Mouse (Mus musculus): ENCODE measurements around the gene Kit. TPM values are rescaled to one million over a fixed set of nuclear protein-coding genes. Genes with fewer than 3 reads are reported as not detected.
A peak's percentile ranks its signal among the peaks of the same experiment; 100 is the strongest.

Kit gene
- total and polyA plus RNA-seq, 3 experiments = 109 to 1,098 (median 576) TPM

DNA sequence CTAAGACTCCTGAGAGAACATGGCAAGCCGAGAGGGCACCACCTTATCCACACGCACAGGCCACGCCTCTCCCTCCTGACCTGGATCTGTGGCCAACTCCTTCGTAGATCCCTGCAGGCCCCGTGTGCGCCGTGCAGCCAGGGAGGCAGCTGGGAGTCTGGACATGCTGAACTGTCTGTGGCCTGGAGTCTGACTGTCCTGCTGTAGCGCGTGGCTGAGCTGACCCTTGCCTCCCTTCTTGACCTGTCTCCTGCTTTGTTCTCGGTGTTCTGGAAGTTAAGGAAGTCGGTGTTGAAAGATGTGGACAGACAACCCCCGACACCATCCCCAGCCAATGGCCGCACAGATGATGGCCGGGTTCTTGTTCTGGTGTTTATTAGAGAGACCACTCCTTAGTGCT, 21.5 kb downstream of the Kit start:
- ATAC-seq (ENCODE audit: extremely low read depth, insufficient number of reproducible peaks, low FRiP score, poor library complexity, severe bottlenecking) (no peak), DNase-seq (ENCODE audit: low spot score) (no peak)
- H3K4me1 ChIP-seq (ENCODE audit: insufficient read depth, low read depth, low read length) = peaks cover 93% of the 10 kb centered on the region
- TF ChIP-seq POLR2AphosphoS5 (IDR thresholded peaks at IDR 0.05; ENCODE audit: insufficient replicate concordance, low read depth, low read length) (no peak), TAL1 (conservative IDR thresholded peaks at IDR 0.05; ENCODE audit: low read depth, low read length) (no peak), GATA1 (IDR thresholded peaks at IDR 0.05; ENCODE audit: borderline replicate concordance, low read length) (no peak), CTCF (IDR thresholded peaks at IDR 0.05; ENCODE audit: low read depth, low read length) (no peak), GATA2 (IDR thresholded peaks at IDR 0.05; ENCODE audit: borderline replicate concordance, low read depth, low read length) (no peak)
- peak overlapping the region; percentile 65; the same call in 1 of the 2 replicates for H3K4me3 ChIP-seq (ENCODE audit: low read depth, low read length)
- no peaks in the 10 kb centered on the region for H3K27me3 ChIP-seq (ENCODE audit: insufficient read depth, low read length)
- peaks cover 89% of the 10 kb centered on the region for H3K36me3 ChIP-seq (replicated peaks)
- no peaks in the 10 kb centered on the region for H3K9me3 ChIP-seq (replicated peaks)

DNA sequence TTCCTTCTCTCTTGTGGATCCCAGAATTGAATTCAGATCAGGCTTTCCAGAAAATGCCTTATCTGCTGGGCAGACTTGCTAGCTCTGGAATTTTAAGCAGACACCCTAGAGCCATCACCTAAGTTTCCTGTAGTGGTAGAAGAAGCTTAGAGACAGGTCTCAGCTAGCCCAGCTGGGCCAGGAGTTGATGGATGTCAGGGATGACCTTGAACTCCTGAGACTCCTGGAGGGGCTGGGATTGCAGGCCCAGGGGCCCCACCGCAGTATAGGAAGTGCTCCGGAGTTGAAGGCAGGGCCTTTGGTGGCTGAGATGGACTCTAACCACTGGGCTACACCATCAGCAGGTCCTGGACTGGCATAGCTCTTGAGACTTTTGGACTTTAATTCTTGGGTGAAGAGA, 22.6 kb downstream of the Kit start:
- Histone ChIP-seq H3K4me1 (ENCODE audit: insufficient read depth, low read depth, low read length) (peaks cover 92% of the 10 kb centered on the region), H3K9me3 (replicated peaks) (no peaks in the 10 kb centered on the region), H3K4me3 (ENCODE audit: low read depth, low read length) (peak overlapping the region; percentile 13; the same call in 1 of the 2 replicates), H3K36me3 (replicated peaks) (peaks cover 84% of the 10 kb centered on the region), H3K27me3 (ENCODE audit: insufficient read depth, low read length) (no peaks in the 10 kb centered on the region)
- TF ChIP-seq CTCF (IDR thresholded peaks at IDR 0.05; ENCODE audit: low read depth, low read length) (no peak), GATA2 (IDR thresholded peaks at IDR 0.05; ENCODE audit: borderline replicate concordance, low read depth, low read length) (no peak), GATA1 (IDR thresholded peaks at IDR 0.05; ENCODE audit: borderline replicate concordance, low read length) (no peak), POLR2AphosphoS5 (IDR thresholded peaks at IDR 0.05; ENCODE audit: insufficient replicate concordance, low read depth, low read length) (no peak), TAL1 (conservative IDR thresholded peaks at IDR 0.05; ENCODE audit: low read depth, low read length) (no peak)
- ATAC-seq (ENCODE audit: extremely low read depth, insufficient number of reproducible peaks, low FRiP score, poor library complexity, severe bottlenecking) = no peak
- no peak for DNase-seq (ENCODE audit: low spot score)

DNA sequence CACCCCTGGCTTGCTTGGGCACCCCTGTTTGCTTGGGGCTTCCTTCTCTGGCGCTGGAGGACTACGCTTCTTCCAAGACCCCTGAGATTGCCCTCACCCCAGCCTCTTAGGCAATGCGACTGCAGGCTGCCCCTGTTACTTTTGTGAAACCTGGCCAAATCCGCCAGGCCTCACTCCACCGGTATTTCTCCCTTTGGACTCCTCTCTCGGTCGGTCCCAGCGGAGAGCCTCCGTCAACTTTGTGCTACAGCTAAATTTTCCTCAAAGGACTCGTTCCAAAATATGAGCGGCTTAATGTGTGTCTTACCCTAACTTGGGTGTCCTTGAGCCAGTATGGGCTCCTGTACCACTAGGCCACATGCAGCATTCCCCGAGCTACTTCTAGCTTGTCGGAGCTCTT, 23.8 kb downstream of the Kit start:
- DNase-seq (ENCODE audit: low spot score) (no peak), ATAC-seq (ENCODE audit: extremely low read depth, insufficient number of reproducible peaks, low FRiP score, poor library complexity, severe bottlenecking) (no peak)
- Histone ChIP-seq H3K36me3 (replicated peaks) (peaks cover 83% of the 10 kb centered on the region), H3K4me1 (ENCODE audit: insufficient read depth, low read depth, low read length) (peaks cover 92% of the 10 kb centered on the region), H3K9me3 (replicated peaks) (no peaks in the 10 kb centered on the region), H3K27me3 (ENCODE audit: insufficient read depth, low read length) (no peaks in the 10 kb centered on the region), H3K4me3 (ENCODE audit: low read depth, low read length) (peak overlapping the region; percentile 56; the same call in 1 of the 2 replicates)
- TF ChIP-seq GATA2 (IDR thresholded peaks at IDR 0.05; ENCODE audit: borderline replicate concordance, low read depth, low read length) (no peak), TAL1 (conservative IDR thresholded peaks at IDR 0.05; ENCODE audit: low read depth, low read length) (no peak), POLR2AphosphoS5 (IDR thresholded peaks at IDR 0.05; ENCODE audit: insufficient replicate concordance, low read depth, low read length) (no peak), CTCF (IDR thresholded peaks at IDR 0.05; ENCODE audit: low read depth, low read length) (no peak), GATA1 (IDR thresholded peaks at IDR 0.05; ENCODE audit: borderline replicate concordance, low read length) (no peak)

DNA sequence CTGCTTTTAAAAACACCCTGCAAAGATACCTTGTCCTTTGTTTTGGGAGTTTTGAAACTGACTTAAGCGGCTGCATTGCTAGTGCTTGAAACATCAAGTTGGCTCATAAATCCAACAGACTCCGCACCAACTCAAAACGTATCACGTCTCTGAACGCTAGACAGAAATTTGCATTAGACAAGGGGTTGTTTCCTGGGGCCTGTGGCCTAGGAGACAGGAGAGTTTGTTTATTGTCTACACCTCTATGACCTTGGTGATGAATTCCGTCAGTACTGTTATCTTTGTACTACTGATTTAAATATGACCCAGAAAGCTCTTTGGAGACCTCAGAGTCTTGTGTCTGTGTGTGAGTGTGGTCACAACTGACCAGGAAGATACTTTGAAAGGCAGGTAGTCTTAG, 25.3 kb downstream of the Kit start:
- DNase-seq (ENCODE audit: low spot score) (no peak), ATAC-seq (ENCODE audit: extremely low read depth, insufficient number of reproducible peaks, low FRiP score, poor library complexity, severe bottlenecking) (no peak)
- no peak for TF ChIP-seq GATA2 (IDR thresholded peaks at IDR 0.05; ENCODE audit: borderline replicate concordance, low read depth, low read length)
- TF ChIP-seq CTCF (IDR thresholded peaks at IDR 0.05; ENCODE audit: low read depth, low read length) = no peak
- no peak for TF ChIP-seq GATA1 (IDR thresholded peaks at IDR 0.05; ENCODE audit: borderline replicate concordance, low read length)
- no peak for TF ChIP-seq TAL1 (conservative IDR thresholded peaks at IDR 0.05; ENCODE audit: low read depth, low read length)
- TF ChIP-seq POLR2AphosphoS5 (IDR thresholded peaks at IDR 0.05; ENCODE audit: insufficient replicate concordance, low read depth, low read length) = no peak
- no peaks in the 10 kb centered on the region for H3K27me3 ChIP-seq (ENCODE audit: insufficient read depth, low read length)
- H3K9me3 ChIP-seq (replicated peaks) = no peaks in the 10 kb centered on the region
- peaks cover 82% of the 10 kb centered on the region for H3K36me3 ChIP-seq (replicated peaks)
- no peak overlapping the region; the same call in 1 of the 2 replicates for H3K4me3 ChIP-seq (ENCODE audit: low read depth, low read length)
- H3K4me1 ChIP-seq (ENCODE audit: insufficient read depth, low read depth, low read length) = peaks cover 91% of the 10 kb centered on the region

DNA sequence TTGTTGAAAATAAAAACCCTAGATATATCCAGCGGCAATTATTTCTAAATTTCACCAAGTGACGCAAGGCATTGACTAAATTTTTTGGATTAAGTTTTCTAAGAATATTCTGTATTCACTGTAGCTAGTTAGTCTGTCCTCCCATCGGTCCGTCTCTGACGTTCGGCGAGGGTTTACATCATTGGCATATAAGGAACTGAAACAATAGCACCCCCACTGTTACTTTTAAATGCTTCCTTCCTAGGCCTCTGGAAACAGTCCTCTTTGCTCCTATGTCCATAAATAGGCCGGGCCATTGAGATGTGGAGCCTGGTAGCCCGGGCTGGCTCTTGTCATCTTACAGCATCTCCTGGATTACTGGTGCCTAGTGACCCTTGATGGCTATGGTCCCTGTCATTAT, 29.5 kb downstream of the Kit start:
- peaks cover 87% of the 10 kb centered on the region for H3K4me1 ChIP-seq (ENCODE audit: insufficient read depth, low read depth, low read length)

DNA sequence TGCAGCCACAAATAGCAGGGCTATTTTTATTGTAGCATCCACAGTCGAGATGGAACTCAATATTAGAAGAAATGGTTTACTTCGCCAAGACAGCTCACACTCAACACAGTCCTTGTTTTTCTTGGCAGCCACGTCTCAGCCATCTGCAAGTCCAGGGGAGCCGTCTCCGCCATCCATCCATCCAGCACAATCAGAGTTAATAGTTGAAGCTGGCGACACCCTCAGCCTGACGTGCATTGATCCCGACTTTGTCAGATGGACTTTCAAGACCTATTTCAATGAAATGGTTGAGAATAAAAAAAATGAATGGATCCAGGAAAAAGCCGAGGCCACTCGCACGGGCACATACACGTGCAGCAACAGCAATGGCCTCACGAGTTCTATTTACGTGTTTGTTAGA, 32.2 kb downstream of the Kit start:
- peaks cover 81% of the 10 kb centered on the region for H3K4me1 ChIP-seq (ENCODE audit: insufficient read depth, low read depth, low read length)
- H3K9me3 ChIP-seq (replicated peaks) = no peaks in the 10 kb centered on the region
- no peaks in the 10 kb centered on the region for H3K27me3 ChIP-seq (ENCODE audit: insufficient read depth, low read length)
- ATAC-seq (ENCODE audit: extremely low read depth, insufficient number of reproducible peaks, low FRiP score, poor library complexity, severe bottlenecking) (no peak), DNase-seq (ENCODE audit: low spot score) (no peak)
- peaks cover 92% of the 10 kb centered on the region for H3K36me3 ChIP-seq (replicated peaks)
- no peak overlapping the region for H3K4me3 ChIP-seq (ENCODE audit: low read depth, low read length)
- TF ChIP-seq CTCF (IDR thresholded peaks at IDR 0.05; ENCODE audit: low read depth, low read length) = no peak
- TF ChIP-seq GATA2 (IDR thresholded peaks at IDR 0.05; ENCODE audit: borderline replicate concordance, low read depth, low read length) = no peak
- no peak for TF ChIP-seq TAL1 (conservative IDR thresholded peaks at IDR 0.05; ENCODE audit: low read depth, low read length)

More for the DNA sequence above, 29.5 kb downstream of the Kit start:
- no peaks in the 10 kb centered on the region for H3K27me3 ChIP-seq (ENCODE audit: insufficient read depth, low read length)
- ATAC-seq (ENCODE audit: extremely low read depth, insufficient number of reproducible peaks, low FRiP score, poor library complexity, severe bottlenecking) (no peak), DNase-seq (ENCODE audit: low spot score) (no peak)
- TF ChIP-seq CTCF (IDR thresholded peaks at IDR 0.05; ENCODE audit: low read depth, low read length) (no peak), GATA1 (IDR thresholded peaks at IDR 0.05; ENCODE audit: borderline replicate concordance, low read length) (no peak), GATA2 (IDR thresholded peaks at IDR 0.05; ENCODE audit: borderline replicate concordance, low read depth, low read length) (no peak), TAL1 (conservative IDR thresholded peaks at IDR 0.05; ENCODE audit: low read depth, low read length) (no peak), POLR2AphosphoS5 (IDR thresholded peaks at IDR 0.05; ENCODE audit: insufficient replicate concordance, low read depth, low read length) (no peak)
- H3K36me3 ChIP-seq (replicated peaks) = peaks cover 80% of the 10 kb centered on the region
- no peak overlapping the region for H3K4me3 ChIP-seq (ENCODE audit: low read depth, low read length)
- no peaks in the 10 kb centered on the region for H3K9me3 ChIP-seq (replicated peaks)
